Mouse (Mus musculus): Measurements from ENCODE around the gene Gm5767.

- TF ChIP-seq SIN3A (IDR thresholded peaks at IDR 0.05; ENCODE audit: low read length) (no peak), GABPA (IDR thresholded peaks at IDR 0.05; ENCODE audit: low read depth, low read length) (no peak), POLR2A (IDR thresholded peaks at IDR 0.05; ENCODE audit: control insufficient read depth in 1 of 2, insufficient read depth in 1 of 2, low read depth in 1 of 2, low read length in 2 of 2, poor library complexity in 1 of 2) (no peak), MYC (IDR thresholded peaks at IDR 0.05; ENCODE audit: low read depth, low read length) (no peak), USF2 (IDR thresholded peaks at IDR 0.05; ENCODE audit: borderline replicate concordance in 1 of 2, insufficient read depth in 1 of 2, low read depth in 1 of 2, low read length in 2 of 2) (no peak), HCFC1 (IDR thresholded peaks at IDR 0.05; ENCODE audit: low read depth, low read length) (no peak), POLR2AphosphoS2 (IDR thresholded peaks at IDR 0.05; ENCODE audit: low read length) (no peak), SMC3 (IDR thresholded peaks at IDR 0.05; ENCODE audit: low read depth, low read length) (no peak), CTCF (IDR thresholded peaks at IDR 0.05 in 2 of 3, conservative IDR thresholded peaks at IDR 0.05 in 1 of 3; ENCODE audit: control insufficient read depth in 1 of 3, insufficient read depth in 1 of 3, low read depth in 2 of 3, low read length in 3 of 3, poor library complexity in 1 of 3, severe bottlenecking in 1 of 3) (no peak), MYB (IDR thresholded peaks at IDR 0.05; ENCODE audit: low read depth, low read length) (no peak), EP300 (IDR thresholded peaks at IDR 0.05; ENCODE audit: low read depth in 1 of 2, low read length in 2 of 2) (no peak)
These were observed 25.5 kb upstream of the Gm5767 start for GRCm38 (mm10) chr16:8655108-8655507.
